Mouse (Mus musculus): ENCODE measurements at regions not wholly inside any gene's neighbourhood (a gene's known extent, or its start where the extent isn't known, plus 50 kb on each side); places are given as distances from the start of the nearest gene placed in this dataset.
A peak's percentile ranks its signal among the peaks of the same experiment; 100 is the strongest.

DNA sequence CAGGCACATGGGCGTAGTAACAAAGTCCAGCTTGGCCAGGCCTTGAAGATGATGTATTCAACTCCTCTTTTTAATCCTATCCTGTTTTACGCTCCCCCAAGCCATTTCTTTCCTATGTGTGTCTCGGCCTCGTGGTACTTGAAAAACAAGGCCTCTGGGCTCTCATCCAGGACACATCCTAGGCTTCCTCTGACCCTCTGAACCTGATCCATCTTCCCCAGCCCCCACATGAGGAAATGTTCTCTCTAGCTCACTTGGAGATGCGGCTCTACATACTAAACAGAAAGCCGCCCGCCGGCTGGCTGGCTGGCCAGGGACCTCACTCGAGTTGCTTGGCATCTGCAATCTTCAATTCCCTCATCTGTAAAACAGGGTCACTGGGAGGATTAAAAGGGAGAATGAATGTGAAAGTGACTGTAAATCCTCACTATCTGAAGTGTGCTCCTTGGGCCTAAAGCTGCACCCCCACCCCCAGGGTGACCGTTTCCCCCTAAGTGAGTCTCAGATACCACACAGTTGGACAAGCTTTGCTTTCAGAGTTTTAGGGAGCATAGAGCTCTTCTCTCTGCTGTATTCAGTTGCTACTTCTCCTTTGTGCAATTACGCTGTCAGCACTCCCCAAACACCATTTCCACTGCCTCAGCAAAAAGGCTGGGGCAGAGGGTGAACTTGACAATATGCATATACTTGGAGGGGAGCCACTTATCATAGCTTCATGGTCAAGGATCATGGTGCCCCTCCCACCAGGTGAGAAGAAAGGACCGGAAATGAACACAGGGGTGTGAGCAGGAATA, 109.7 kb downstream of the H2al1j start:
- 42% methylated on average over 12 of the region's 12 CpGs for WGBS
- peak; percentile 80 for ATAC-seq (ENCODE audit: borderline replicate concordance, extremely low read depth, low FRiP score, low TSS enrichment)

DNA sequence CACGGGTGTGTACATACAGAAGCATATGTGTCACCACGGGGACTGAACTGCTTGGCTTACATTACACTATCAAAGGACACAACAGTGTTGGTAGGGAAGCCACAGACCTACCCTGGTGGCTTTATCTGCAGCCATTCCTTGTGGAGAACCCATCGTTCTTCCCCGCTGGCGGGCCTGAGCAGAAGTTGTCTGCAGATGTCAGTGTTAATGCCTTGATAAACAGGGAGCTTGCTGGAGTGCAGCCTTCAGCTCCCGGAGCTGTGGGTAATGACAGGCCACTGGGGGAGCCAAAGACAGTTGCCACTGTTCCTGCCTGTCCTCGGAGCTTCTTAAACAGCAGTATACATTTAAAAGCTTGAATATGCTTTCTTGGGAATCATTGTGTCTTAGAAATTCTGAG, 115.9 kb downstream of the H2al1j start:
- no peak for ATAC-seq (ENCODE audit: borderline replicate concordance, extremely low read depth, low FRiP score, low TSS enrichment)
- Histone ChIP-seq H3K36me3 (no peaks in the 10 kb centered on the region), H3K4me3 (no peak overlapping the region), H3K9me3 (no peaks in the 10 kb centered on the region), H3K4me2 (no peak overlapping the region), H3K9ac (no peak overlapping the region), H3K4me1 (peaks cover 10% of the 10 kb centered on the region), H3K27ac (no peak overlapping the region), H3K27me3 (no peaks in the 10 kb centered on the region)
- 42% methylated on average over 7 of the region's 7 CpGs for WGBS

More for the DNA sequence above, 109.7 kb downstream of the H2al1j start:
- Histone ChIP-seq H3K4me3 (no peak overlapping the region), H3K4me1 (peaks cover 18% of the 10 kb centered on the region), H3K4me2 (no peak overlapping the region), H3K27me3 (no peaks in the 10 kb centered on the region), H3K36me3 (no peaks in the 10 kb centered on the region), H3K9me3 (no peaks in the 10 kb centered on the region), H3K9ac (no peak overlapping the region), H3K27ac (peak overlapping the region; percentile 81)

DNA sequence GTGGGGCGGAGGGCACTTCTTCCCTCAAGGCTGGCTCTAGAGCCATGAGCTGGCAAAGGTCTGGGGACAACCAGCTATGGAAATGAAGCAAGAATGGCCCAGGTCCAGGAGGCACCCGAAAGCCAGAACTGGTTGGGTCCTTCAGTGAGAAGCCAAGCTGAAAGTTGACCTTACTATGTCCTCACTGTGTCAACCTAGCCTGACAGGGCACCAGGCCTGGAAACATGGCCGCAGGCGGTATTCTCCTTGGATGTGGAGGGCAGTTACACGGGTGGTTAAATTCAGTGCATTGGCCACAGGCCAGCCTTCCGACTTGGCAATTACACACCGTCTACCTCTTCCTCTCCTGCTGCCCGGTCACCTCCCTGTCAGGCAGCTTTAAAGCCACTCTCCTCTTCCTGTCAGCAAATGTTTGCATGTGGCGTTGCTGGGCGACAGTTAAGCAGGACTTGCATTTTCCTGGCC, 116.7 kb downstream of the H2al1j start:
- Histone ChIP-seq H3K9ac (no peak overlapping the region), H3K4me2 (no peak overlapping the region), H3K9me3 (no peaks in the 10 kb centered on the region), H3K4me1 (peaks cover 10% of the 10 kb centered on the region), H3K27ac (no peak overlapping the region; the same call in 1 of the 2 replicates), H3K36me3 (no peaks in the 10 kb centered on the region), H3K27me3 (no peaks in the 10 kb centered on the region), H3K4me3 (no peak overlapping the region)
- peak; percentile 55; the same call in 1 of the 2 replicates for ATAC-seq (ENCODE audit: borderline replicate concordance, extremely low read depth, low FRiP score, low TSS enrichment)
- 64% methylated on average over 10 of the region's 10 CpGs for WGBS

DNA sequence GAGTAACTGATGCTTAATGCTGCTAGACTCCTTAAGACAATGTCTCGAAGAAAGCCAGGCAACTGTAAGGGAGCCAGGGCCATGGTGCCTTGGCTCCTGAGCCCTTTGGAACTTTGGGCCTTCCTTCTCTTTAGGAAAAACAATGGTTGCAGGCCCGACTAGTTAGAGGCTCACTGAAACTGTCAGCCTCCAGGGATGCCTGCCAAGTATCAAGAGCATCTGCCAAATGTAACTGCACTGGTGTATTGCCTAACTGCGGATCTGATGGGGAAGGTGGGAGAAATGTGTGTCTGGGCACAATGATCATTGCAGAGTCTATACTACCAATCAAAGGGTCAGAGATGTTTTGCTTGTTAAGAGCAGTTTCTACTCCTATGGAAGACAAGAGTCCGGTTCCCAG, 121.1 kb downstream of the H2al1j start:
- H3K27ac ChIP-seq: no peak overlapping the region
- no peak overlapping the region for H3K9ac ChIP-seq
- 58% methylated on average over 4 of the region's 4 CpGs for WGBS
- peaks cover 10% of the 10 kb centered on the region for H3K4me1 ChIP-seq
- no peak overlapping the region for H3K4me2 ChIP-seq
- no peak overlapping the region for H3K4me3 ChIP-seq
- no peaks in the 10 kb centered on the region for H3K9me3 ChIP-seq
- no peak for ATAC-seq (ENCODE audit: borderline replicate concordance, extremely low read depth, low FRiP score, low TSS enrichment)
- no peaks in the 10 kb centered on the region for H3K27me3 ChIP-seq
- H3K36me3 ChIP-seq: no peaks in the 10 kb centered on the region

DNA sequence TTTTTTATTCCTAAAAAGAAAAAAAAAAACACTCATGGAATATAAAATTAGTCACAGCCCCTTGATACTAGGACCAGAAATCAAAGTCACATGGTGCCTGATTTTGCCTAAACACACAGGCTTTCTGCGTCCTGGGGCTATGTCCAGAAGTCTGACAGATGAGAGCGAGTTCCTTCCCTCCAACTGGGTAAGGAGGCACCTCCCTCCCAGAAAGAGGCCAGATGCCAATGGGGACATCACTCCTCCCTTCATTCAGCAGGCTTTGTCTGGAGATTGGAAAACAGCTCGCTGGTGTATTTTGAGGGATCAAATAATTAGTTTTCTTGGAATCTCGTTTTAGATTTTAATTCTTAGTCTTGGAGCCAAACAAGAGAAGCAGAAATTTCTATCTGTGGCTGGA, 130.9 kb downstream of the H2al1j start:
- Histone ChIP-seq H3K9ac (no peak overlapping the region), H3K4me1 (0 out of 2 replicates have a peak, but pooled peaks cover 6% of the 10 kb centered on the region), H3K36me3 (no peaks in the 10 kb centered on the region), H3K27ac (no peak overlapping the region), H3K4me2 (no peak overlapping the region), H3K9me3 (no peaks in the 10 kb centered on the region), H3K4me3 (no peak overlapping the region), H3K27me3 (no peaks in the 10 kb centered on the region)
- ATAC-seq (ENCODE audit: borderline replicate concordance, extremely low read depth, low FRiP score, low TSS enrichment): no peak
- WGBS: 46% methylated on average over 4 of the region's 4 CpGs

DNA sequence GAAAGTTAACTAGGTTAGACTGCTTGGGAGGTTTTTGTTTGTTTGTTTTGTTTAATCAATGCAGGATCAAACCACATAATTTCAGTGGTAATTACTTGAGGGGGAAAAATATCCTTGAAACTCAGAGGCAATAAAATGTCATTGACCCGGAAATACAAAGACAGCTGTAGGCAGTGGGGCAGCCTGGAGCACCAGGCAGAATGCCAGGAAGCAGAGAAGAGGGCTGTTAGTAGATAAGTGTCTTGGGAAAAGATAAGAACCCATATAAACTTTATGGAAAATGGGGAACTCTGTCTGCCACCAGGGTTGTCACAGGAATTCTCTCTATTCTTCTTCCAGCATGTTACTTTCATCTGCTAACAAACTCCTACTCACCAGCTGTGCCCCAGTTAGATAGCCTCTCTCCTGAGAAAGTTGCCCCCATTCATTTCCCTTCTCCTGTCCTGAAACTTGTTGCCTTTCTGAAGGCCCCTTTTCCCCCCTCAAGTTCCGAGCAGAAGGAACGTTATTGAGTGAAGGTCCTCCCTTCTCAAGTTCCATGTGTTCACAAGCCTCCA, 136.4 kb downstream of the H2al1j start:
- H3K27me3 ChIP-seq: no peaks in the 10 kb centered on the region
- H3K27ac ChIP-seq: peak overlapping the region; percentile 57; the same call in 1 of the 2 replicates
- no peaks in the 10 kb centered on the region for H3K36me3 ChIP-seq
- H3K4me2 ChIP-seq: no peak overlapping the region
- no peak overlapping the region for H3K9ac ChIP-seq
- ATAC-seq (ENCODE audit: borderline replicate concordance, extremely low read depth, low FRiP score, low TSS enrichment): peak; percentile 59; the same call in 1 of the 2 replicates
- H3K4me1 ChIP-seq: 0 out of 2 replicates have a peak, but pooled peaks cover 6% of the 10 kb centered on the region
- H3K4me3 ChIP-seq: no peak overlapping the region
- no peaks in the 10 kb centered on the region for H3K9me3 ChIP-seq
- WGBS: 29% methylated on average over 3 of the region's 3 CpGs

DNA sequence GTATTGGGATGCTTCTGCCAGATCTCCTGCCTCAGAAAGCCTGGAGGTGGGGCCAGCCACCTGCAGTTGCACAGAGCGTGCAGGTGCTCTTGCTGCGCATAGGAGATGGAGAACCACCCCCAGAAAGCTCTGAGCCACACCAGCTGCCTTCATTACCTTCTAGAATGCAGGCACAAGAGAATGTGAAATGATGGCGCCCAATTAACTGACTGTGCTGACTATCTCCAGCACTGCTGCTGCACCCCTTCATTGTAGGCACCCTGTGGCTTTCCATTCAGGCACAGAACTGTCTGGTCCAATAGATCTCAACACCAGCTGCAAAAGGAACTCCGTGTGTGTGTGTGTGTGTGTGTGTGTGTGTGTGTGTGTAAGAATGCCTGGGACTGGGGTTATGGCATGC, 138.6 kb downstream of the H2al1j start:
- H3K9me3 ChIP-seq: no peaks in the 10 kb centered on the region
- no peak overlapping the region for H3K4me2 ChIP-seq
- no peaks in the 10 kb centered on the region for H3K27me3 ChIP-seq
- no peak overlapping the region for H3K27ac ChIP-seq
- no peaks in the 10 kb centered on the region for H3K36me3 ChIP-seq
- H3K9ac ChIP-seq: no peak overlapping the region
- 85% methylated on average over 4 of the region's 4 CpGs for WGBS
- H3K4me1 ChIP-seq: 0 out of 2 replicates have a peak, but pooled peaks cover 5% of the 10 kb centered on the region
- no peak for ATAC-seq (ENCODE audit: borderline replicate concordance, extremely low read depth, low FRiP score, low TSS enrichment)
- H3K4me3 ChIP-seq: no peak overlapping the region

DNA sequence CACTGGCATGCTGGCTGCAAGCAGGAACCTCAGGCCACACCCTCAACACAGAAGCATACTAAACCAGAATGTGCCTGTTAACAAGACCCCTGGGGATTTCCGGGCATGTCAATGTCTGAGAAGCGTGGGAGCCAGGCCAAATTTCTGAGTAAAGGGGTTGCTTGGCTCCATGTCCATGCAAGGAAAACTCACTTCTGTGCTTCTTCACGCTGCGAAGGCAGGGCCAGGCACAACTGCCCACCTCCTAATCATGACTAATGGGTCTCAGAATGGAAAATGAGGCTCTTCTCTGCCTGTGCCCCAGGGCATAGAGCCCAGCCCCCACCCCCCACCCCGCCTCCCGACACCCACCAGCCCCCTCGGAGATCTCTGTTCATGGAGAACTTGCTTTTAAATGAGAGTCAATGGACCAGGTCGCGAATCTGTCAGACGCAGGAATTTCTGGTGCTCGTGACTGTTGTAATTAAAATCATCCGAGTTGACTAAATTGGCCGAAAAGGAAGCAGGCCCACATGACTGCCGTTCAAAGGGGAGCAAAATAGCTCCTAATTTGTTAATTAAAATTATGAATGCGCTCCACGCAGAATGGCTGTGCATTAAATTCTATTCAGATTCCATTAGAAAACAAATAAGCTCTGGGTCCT, 152.2 kb downstream of the H2al1j start:
- Histone ChIP-seq H3K9me3 (no peaks in the 10 kb centered on the region), H3K4me1 (no peaks in the 10 kb centered on the region), H3K27ac (no peak overlapping the region), H3K27me3 (0 out of 2 replicates have a peak, but pooled peaks cover 2% of the 10 kb centered on the region), H3K4me2 (no peak overlapping the region), H3K36me3 (no peaks in the 10 kb centered on the region), H3K4me3 (no peak overlapping the region), H3K9ac (no peak overlapping the region)
- whole genome bisulfite sequencing: 73% methylated on average over 16 of the region's 16 CpGs
- ATAC-seq (ENCODE audit: borderline replicate concordance, extremely low read depth, low FRiP score, low TSS enrichment): no peak

DNA sequence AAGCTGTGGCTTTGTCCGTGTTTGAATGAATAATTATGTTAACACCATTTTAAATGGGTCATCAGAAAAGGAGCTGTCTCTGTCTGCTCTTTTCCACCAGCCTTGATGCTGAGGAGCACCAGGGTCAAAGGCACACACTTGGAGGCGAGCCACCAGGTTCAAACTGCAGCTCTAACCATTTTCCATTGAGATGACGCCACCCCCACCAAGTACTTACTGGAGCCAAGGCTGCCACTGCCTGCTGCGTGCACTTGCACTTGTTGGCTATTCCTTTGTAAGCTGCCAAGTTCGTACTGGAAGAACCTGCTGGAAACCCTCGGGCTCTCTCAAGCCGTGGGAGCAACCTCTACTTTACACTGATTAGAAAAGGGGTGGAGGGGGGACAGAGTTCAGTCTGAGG, 154.5 kb downstream of the H2al1j start:
- Histone ChIP-seq H3K4me3 (no peak overlapping the region), H3K4me1 (peaks cover 10% of the 10 kb centered on the region), H3K27ac (no peak overlapping the region), H3K4me2 (no peak overlapping the region), H3K36me3 (no peaks in the 10 kb centered on the region), H3K27me3 (0 out of 2 replicates have a peak, but pooled peaks cover 2% of the 10 kb centered on the region), H3K9me3 (no peaks in the 10 kb centered on the region), H3K9ac (no peak overlapping the region)
- WGBS: 53% methylated on average over 7 of the region's 7 CpGs
- ATAC-seq (ENCODE audit: borderline replicate concordance, extremely low read depth, low FRiP score, low TSS enrichment): no peak

DNA sequence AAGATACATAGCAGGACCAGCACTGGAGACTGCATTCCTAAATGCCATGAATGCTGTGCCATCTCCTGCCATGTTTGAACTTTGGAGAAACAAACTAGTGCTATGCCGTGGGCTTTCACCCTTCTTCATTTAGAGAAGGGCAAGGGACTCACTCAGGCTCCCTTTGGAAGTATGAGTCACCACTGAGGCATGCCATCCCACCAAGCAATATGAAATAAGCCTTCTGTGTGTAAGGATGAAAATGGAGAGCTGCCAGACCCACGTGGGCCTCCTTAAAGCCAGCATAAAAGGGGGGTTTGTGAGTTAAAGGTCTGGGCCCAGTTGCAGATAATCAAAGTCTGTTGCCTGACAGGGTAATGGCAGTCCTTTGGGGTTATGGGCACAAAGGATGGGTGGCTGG, 159.0 kb downstream of the H2al1j start:
- H3K9ac ChIP-seq: no peak overlapping the region
- no peaks in the 10 kb centered on the region for H3K36me3 ChIP-seq
- H3K9me3 ChIP-seq: no peaks in the 10 kb centered on the region
- H3K4me3 ChIP-seq: no peak overlapping the region
- 28% methylated on average over 2 of the region's 2 CpGs for WGBS
- no peaks in the 10 kb centered on the region for H3K27me3 ChIP-seq
- no peak for ATAC-seq (ENCODE audit: borderline replicate concordance, extremely low read depth, low FRiP score, low TSS enrichment)
- H3K4me1 ChIP-seq: peaks cover 18% of the 10 kb centered on the region
- H3K27ac ChIP-seq: peak overlapping the region; percentile 70
- no peak overlapping the region for H3K4me2 ChIP-seq

DNA sequence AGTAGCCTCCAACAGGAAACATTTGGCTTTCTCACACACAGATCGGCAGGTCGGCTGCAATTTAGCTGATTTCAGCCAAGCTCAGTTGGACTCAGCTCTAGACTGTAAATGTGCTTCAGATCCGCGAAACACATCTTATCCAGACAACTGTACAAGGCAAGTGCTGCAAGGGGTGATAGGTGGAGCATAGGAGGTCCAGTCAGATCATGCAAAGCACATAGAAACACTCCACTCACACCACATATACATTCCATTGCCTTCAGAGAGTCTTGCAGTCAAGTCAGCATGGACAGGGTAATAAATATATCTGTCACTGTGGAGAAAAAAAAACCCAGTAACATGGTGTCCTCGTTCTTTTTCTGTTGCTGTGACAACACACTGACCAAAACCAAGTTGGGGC, 160.3 kb downstream of the H2al1j start:
- Histone ChIP-seq H3K4me1 (peaks cover 29% of the 10 kb centered on the region), H3K27ac (no peak overlapping the region), H3K9ac (no peak overlapping the region), H3K27me3 (no peaks in the 10 kb centered on the region), H3K9me3 (no peaks in the 10 kb centered on the region), H3K4me2 (no peak overlapping the region), H3K36me3 (no peaks in the 10 kb centered on the region), H3K4me3 (no peak overlapping the region)
- 46% methylated on average over 5 of the region's 5 CpGs for WGBS
- no peak; the same call in 1 of the 2 replicates for ATAC-seq (ENCODE audit: borderline replicate concordance, extremely low read depth, low FRiP score, low TSS enrichment)

DNA sequence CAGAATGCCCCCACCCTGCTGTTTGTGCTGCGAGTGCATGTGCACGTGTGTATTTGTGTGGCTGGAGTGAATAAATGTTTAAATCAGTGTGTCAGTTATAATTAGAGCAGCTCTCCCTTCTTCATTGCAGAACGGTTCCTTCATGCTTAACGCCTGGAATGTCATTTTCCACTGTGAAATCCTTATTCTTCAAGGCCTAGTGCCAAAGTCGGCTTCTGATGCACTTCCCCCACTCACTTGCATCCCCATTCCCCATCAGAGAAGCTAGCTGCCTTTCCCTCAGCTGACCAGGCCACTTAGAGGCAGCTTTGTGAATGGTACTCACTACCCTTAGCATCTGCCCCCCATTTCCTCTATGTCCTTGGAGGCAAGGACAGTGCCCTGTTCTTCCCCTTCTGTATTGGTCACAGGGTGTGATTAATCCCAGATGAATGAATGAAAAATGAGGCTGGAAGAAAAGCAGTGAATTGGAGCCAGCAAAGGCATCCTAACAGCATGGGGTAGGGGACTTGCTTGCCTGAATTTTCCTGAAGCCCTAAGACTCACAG, 162.6 kb downstream of the H2al1j start:
- no peaks in the 10 kb centered on the region for H3K9me3 ChIP-seq
- no peaks in the 10 kb centered on the region for H3K36me3 ChIP-seq
- no peak overlapping the region for H3K4me3 ChIP-seq
- no peak overlapping the region for H3K27ac ChIP-seq
- ATAC-seq (ENCODE audit: borderline replicate concordance, extremely low read depth, low FRiP score, low TSS enrichment): no peak
- H3K9ac ChIP-seq: no peak overlapping the region
- H3K27me3 ChIP-seq: no peaks in the 10 kb centered on the region
- no peak overlapping the region for H3K4me2 ChIP-seq
- 62% methylated on average over 5 of the region's 5 CpGs for WGBS
- H3K4me1 ChIP-seq: peaks cover 38% of the 10 kb centered on the region

Measured in lung, embryonic 15.5 days (tissue).